Mouse (Mus musculus): ENCODE data around the gene Snrnp70. TPM values are rescaled to one million over a fixed set of nuclear protein-coding genes. Genes with fewer than 3 reads are reported as not detected.
A peak's percentile ranks its signal among the peaks of the same experiment; 100 is the strongest.
"Not testable (repeated sequence)": the region's sequence is repeated elsewhere in the genome, so short reads cannot be mapped to it uniquely, and the experiment has no call there.

Gene Snrnp70
- total RNA-seq, 2 experiments from 2014 or later, result 288 to 443 TPM

DNA sequence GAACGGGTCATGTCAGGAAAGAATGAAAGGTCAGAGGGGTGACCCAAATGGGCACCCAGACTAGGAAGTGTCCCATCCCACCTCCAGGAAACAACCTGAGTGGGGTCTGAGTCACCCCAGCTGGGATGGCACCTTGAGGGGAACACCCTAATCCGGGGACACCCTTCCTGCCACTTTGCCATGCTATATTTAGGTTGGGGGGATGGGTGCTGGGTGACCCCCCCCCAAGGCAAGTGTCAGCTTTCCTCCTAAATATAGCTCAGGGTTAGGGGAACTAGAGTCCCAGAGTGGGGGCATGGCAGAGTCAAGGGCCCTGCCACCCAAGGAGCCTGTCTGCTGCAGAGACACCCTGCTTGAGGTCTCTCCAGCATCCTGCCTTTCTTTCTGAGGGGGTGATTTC, 16.9 kb upstream of the Snrnp70 start:
- DNase-seq (ENCODE audit: extremely low spot score in 1 of 2, low spot score in 1 of 2), result no peak

DNA sequence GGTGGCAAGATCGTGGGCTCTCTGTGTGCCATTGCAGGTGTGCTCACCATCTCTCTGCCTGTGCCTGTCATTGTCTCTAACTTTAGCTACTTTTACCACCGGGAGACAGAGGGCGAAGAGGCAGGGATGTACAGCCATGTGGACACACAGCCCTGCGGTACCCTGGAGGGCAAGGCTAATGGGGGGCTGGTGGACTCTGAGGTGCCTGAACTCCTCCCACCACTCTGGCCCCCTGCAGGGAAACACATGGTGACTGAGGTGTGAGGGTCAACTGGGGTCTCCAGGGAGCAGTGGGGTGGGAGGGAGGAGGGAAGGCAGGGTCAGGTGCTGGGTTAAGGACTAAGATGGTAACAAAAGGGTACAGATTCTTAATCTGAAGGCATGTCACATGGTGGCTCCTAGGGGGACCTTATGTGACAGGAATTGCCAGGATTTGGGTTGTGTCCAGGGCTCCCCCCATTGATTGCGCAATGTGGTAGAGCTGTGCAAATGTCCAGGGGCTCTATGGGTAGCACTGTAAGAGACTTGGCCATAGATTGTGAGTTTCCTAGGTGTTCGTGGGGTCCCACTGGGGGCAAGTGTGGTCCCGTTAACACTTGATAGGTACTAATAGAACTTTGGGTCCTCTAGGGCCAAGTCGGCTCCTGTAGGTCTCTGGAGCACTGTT, 14.1 kb upstream of the Snrnp70 start:
- no peak for DNase-seq (ENCODE audit: extremely low spot score in 1 of 2, low spot score in 1 of 2)

DNA sequence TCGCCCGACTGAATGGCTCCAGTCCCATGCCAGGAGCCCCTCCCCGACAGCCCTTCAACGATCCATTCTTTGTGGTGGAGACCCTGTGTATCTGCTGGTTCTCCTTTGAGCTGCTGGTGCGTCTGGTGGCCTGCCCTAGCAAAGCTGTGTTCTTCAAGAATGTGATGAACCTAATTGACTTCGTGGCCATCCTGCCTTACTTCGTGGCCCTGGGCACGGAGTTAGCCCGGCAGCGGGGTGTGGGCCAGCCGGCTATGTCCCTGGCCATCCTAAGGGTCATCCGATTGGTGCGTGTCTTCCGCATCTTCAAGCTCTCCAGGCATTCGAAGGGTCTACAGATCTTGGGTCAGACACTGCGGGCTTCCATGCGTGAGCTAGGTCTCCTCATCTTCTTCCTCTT, 13.4 kb upstream of the Snrnp70 start:
- DNase-seq (ENCODE audit: extremely low spot score in 1 of 2, low spot score in 1 of 2), result no peak

DNA sequence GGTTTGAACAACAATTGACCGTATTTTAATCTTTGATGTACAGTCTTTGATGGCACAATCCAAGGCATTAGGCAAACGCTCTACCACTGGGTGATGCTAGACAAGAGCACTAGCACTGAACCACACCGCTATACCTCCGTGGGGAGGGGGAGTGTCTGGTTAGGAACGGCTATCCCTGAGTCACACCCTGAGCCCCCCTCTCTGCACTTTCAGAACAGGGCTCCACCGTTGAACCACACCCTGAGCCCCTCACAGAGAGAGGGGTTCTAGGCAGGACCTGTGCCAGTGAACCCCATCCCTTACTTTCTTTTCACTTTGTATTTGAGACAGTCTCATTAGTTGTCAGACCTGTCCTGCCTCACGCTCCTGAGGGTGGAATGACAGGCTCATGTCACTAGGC, 12.8 kb upstream of the Snrnp70 start:
- no peak for DNase-seq (ENCODE audit: extremely low spot score in 1 of 2, low spot score in 1 of 2)

DNA sequence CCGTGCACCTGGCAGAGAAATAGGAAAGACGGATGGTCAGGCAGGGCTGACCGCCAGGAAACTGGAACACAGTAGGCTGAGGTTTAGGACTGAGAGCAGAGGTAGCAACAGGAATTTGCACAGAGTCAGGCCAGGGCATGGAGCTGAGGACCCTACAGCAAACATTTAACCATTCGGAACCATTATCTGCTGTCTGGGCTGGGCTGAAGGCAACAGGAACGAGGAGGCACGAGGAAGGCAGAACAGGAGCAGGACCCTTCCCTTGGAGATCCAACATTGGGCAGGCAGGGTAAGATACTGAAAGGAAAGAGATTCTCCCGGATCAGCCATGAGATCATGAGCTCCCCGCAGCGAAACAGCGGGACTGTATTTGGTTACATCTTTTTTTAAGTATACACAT, 12.3 kb upstream of the Snrnp70 start:
- no peak for DNase-seq (ENCODE audit: extremely low spot score in 1 of 2, low spot score in 1 of 2)

DNA sequence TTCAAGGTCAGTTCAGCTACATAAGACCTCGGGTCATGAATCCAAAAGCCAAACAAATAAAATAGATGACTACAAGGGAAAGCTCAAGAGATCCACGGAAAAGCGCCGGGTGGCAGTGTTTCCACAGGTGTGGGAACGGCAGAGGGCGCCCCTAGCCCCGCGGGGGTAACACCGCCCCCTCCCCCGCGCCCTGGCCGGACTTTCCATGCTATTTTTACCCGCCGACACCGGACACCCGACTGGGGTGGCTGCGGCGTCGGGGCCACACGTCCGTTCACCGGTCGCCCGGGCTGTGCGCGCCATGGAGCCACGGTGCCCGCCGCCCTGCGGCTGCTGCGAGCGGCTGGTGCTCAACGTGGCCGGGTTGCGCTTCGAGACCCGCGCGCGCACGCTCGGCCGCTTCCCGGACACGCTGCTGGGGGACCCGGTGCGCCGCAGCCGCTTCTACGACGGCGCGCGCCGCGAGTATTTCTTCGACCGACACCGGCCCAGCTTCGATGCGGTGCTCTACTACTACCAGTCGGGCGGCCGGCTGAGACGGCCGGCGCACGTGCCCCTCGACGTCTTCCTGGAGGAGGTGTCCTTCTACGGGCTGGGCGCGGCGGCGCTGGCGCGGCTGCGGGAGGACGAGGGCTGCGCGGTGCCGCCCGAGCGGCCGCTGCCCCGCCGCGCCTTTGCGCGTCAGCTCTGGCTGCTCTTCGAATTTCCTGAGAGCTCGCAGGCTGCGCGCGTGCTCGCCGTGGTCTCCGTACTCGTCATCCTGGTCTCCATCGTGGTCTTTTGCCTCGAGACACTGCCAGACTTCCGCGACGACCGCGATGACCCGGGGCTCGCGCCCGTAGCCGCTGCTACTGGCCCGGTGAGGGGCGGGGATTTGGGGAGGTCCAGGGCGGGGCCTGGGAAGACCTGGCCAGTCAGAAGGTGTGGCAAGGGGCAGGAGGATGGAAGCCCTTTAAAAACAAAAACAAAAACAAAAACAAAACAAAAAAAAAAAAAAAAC, 10.9 kb upstream of the Snrnp70 start:
- no peak for DNase-seq (ENCODE audit: extremely low spot score in 1 of 2, low spot score in 1 of 2)

DNA sequence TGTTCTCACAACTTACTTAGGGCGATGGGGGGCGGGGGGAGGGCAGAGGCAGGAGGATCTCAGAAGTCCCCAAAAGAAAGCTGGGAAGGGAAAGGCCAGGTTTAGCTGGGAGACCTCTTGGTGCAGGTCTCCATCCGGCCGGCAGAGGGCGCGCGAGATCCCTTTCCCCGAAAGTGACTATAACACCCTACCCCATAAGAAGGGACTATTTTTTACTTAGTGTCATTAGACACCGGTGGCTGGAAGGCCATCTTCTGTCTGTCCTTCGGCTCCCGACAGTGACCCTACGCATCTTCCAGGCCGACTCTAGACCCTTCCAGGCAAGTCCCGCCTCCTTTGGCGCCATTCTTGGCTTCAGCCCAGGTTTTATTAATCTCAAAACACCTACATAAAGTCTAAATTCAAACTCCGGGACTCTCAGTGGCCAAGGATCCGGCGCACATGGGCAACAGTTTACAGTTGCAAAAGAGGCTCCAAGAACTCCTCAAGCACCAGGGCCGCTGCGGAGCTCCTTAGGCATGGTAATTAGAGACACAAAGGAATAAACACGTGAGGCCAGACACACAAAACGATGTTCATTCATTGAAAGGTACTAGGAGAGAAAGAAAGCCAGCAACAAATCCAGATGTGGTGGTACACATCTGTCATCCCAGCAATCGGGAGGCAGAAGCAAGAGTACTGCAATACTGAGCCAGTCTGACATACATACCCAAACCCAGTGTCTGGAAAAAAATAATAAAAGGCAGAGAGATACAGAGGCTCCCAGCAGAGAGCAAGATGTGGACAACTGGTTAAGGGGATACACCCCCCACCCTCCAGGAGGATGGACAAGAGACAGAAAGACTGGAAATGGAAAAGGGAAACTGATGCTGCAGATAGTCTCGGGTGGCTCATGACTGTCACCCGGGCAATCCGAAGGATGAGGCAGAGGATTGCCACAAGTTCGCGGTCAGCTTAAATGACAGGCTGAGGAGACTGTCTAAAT, 9.8 kb upstream of the Snrnp70 start, which contains the start of gene Kcna7:
Gene Kcna7 (plus strand): TSS at position 563 of the 985 bp plus-strand sequence.
- DNase-seq (ENCODE audit: extremely low spot score in 1 of 2, low spot score in 1 of 2), result peak; percentile 61 to 82

DNA sequence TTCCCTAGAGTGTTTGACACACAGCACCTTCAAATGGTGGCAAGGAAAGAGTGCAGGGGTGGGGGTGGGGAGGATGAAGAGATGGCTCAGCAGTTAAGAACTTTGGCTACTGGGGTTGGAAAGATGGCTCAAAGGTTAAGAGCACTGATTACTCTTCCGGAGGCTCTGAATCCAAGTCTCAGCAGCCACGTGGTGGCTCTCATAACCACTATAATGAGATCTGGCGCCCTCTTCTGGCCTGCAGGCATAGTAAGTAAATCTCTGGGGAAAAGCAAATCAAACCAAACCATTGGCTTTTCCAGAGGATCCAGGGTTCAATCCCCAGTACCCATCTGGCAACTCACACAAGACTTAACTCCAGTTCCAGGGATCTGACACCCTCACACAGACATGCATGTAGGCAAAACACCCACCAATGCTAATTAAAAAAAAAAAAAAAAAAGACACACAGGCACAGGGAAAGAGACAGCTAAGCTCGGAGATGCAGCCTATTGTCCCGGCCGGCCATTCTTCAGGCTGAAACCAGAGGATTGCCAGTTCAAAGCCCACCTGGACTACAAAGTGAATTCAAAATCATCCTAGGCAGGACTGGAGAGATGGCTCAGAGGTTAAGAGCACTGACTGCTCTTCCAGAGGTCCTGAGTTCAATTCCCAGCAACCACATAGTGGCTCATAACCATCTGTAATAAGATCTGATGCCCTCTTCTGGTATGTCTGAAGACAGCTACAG, 8.2 kb upstream of the Snrnp70 start:
- peak in 1 of 2 experiments; percentile 57 for DNase-seq (ENCODE audit: extremely low spot score in 1 of 2, low spot score in 1 of 2)

DNA sequence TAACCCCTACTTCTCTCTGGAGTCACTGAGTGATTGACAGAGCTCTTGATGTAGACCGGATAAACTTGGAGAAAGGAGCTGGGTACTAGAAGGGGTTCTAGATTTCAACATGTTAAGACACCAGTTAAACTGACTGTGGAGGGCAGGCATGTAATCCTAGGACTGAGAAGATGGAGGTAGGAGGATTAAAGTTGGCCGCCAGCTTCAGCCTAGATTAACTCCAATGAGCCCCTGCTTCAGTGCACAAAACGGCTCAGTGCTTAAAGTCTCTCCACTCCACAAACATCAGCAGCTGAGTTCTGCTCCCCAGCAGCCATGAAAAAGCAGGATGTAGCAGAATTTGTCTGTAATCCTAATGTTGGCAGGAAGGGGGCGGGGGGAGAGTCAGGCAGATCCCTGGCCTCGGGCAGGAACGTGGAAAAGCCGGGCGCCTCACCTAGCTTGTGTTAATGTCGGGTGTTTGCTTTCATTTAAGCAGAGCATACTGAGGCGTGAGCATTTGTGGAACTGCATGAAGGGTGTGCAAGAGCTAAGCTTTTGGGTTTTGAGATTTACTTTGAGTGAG, 6.1 kb upstream of the Snrnp70 start:
- DNase-seq (ENCODE audit: extremely low spot score in 1 of 2, low spot score in 1 of 2), result no peak

DNA sequence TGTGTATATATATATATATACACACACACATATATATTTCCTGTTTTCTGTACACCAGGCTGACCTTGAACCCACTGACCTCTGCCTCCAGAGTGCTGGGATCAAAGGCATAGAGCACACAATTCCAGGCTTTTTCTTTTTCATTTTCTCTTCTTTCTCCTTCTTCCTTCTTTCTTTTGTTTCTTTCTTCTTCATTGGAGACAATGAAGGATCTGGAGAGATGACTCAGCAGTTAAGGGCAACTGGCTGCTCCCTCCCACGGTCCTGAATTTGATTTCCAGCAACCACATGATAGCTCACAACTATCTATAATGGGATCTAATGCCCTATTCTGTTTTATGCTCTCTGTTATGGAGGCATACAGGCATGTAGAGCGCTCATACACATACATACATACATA, 1.2 kb upstream of the Snrnp70 start:
- DNase-seq (ENCODE audit: extremely low spot score in 1 of 2, low spot score in 1 of 2), result no peak

DNA sequence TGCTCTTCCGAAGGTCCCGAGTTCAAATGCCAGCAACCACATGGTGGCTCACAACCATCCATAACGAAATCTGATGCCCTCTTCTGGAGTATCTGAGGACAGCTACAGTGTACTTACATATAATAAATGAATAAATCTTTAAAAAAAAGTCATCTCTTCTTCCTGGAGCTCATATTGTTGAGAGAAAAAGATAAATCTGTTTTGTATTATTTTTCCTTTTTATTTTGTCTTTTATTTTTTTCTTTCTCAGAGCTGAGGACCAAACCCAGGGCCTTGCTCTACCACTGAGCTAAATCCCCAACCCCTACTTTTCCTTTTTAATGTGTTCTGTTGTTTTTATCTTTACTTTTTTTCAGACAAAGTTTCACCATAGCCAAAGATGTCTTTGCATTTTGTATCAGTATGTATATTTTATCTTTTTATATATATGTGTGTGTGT, 814 bp upstream of the Snrnp70 start:
- DNase-seq (ENCODE audit: extremely low spot score in 1 of 2, low spot score in 1 of 2), result not testable (repeated sequence)

DNA sequence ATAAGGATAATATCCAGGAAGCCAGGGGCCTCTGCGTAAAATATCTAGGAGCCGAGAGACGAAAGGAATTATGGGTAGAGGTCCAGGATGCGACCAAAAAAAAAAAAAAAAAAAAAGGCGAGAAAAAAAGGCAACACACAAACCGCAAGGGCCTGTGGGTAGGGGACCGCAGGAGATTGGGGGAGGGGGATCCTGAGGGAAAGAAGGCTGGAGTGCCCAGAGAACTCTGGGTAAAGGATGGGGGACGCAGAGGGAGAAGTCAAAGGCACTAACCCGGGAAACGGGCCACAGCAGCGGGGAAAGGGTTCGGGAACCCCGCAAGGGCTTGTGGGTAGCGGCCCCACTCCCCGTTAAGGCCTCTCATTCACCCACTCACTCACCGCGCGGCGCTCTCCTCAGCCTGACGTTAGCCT, 407 bp downstream of the Snrnp70 start:
- DNase-seq (ENCODE audit: extremely low spot score in 1 of 2, low spot score in 1 of 2), result no peak

DNA sequence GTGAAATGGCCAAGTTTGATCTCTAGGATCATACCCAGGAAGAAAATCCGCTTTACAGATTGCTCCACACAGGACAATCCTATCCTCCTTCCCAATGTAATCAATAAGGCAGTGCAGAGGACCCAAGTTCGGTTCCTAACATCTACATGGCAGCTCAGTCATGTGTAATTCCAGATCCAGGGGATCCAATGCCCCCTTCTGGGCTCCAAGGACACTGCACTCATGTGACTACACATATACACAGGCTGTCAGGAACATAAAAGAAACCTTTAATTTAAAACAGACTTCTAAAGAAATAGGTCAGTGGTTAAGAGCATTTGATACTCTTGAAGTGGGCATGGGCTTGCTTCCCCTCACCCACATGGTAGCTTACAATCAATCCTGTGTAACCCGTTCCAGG, 9.5 kb downstream of the Snrnp70 start:
- DNase-seq (ENCODE audit: extremely low spot score in 1 of 2, low spot score in 1 of 2), result no peak

DNA sequence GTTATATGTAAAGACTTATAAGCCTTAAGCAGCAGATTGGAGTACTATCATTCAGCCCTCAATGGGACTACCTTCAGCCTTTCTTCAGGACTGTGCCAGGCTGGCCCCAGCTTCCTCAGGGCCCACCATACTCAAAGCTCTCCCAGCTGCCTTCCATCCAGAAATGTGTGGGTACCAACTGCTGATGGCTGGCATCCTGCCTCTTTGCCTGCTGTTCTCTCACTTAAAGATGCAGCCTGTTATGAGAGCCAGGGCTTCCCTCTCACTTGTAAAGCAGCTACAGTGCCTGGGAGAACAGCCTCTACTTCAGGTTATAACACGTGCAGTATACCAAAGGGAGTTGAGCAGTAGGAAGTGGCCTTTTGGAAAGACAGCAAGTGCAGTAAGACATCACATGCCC, 19.5 kb downstream of the Snrnp70 start:
- no peak for DNase-seq (ENCODE audit: extremely low spot score in 1 of 2, low spot score in 1 of 2)

DNA sequence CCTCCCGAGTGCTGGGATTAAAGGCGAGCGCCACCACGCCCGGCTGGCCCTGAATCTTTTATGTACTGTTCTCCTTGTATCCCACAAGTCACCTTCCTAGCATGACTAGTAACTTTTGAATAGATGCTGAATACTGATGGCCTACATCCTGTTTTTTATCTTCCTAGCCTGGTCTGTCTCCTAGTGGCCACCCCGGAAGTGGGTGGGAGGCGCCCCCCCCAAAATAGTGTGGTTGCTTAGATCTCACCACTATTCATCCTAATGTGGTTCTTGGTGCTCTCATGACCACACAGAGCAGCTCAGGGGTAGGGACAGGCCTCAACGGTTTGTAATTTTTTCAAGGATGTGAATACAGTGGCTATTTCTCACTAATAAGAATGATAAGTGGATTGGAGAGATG, 20.9 kb downstream of the Snrnp70 start:
- DNase-seq (ENCODE audit: extremely low spot score in 1 of 2, low spot score in 1 of 2), result no peak

DNA sequence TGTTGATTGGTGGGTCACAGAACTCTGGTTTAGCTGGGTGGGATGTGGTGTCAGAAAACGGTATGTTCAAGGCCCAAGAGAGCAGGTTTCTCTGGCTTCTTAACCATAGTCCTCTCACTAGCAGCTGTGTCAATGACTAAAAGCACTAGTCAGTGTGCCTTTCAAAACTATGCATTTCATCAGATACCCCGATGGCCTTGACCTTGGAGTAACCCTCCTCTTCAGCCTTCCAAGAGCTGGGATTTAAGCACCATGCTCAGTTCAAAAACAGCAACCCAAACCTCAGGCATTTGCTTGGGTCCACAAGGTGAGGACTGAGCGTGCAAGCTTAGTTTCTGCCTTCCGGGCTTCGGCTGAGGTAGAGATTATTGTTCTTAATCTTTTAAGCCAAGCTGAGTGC, 23.2 kb downstream of the Snrnp70 start:
- no peak for DNase-seq (ENCODE audit: extremely low spot score in 1 of 2, low spot score in 1 of 2)

DNA sequence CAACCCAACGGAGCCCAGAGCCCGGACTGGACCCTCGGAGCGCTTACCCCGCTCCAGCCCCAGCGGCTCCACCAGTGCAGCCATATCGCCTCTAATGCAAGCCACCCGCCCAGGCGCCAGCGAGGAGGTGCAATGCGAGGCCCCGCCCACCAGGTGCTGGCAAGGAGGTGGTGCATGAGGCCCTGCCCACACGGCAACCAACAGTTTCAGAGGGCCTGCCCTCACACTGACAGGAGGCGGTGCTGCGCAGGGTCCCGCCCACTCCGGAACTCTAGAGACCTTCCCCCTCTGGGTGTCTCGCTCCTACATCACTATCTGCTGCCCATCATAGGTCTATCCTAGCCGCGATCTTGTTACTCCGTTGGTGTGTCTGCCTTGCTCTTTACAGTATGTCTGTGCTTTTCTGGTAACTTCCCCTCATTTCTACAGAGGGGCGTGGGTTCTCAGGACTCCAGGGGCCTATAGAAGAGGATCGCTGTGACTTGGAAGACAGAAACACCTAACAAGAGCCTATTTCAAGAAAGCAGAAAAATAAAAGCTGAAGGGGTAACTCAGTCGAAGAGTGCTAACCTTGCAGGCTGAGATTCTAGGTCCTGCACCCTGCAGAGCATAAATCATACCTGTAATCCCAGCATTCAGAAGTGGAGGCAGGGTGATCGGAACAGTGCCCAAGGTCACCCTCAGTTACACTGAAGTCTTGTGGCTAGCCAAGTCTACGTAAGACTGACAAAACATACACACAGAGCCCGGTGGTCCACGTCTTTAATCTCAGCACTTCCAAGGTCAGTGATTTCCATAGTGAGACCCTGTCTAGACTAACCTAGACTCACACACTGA, 24.8 kb downstream of the Snrnp70 start, which contains the start of gene Lin7b:
Gene Lin7b (minus strand): TSS at position 109 of the 837 bp plus-strand sequence.
- peak; percentile 81 to 88 for DNase-seq (ENCODE audit: extremely low spot score in 1 of 2, low spot score in 1 of 2)

DNA sequence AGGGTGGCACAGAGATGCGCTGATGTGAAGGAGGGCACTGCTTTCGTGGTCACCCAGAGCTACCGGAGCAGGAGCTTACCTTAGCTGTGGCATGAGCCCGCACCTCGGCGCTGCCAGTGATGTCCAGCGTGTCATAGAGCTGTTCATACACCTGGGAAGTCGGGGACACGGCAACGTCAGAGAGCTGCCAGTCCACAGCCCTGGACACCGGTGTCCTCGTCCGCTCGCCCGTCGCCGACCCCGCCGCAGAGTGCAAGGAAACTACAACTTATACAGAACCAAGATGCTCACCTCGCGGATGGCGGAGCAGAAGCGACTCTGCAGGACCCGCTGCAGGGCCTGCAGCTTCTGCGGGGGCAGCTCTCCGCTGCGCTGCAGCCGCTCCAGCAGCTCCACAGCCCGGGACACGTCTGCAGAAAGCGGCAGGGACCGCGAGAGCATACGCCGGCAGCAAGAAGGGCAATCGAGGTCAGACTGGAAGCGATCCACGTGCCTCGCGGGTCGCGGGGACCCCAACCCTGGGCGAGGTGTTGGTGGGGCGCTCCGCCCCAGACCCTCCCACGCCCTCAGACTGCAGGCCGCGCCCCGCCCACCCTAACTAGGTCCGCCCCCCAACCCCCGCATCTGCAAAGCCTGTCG, 25.6 kb downstream of the Snrnp70 start:
- DNase-seq (ENCODE audit: extremely low spot score in 1 of 2, low spot score in 1 of 2), result no peak
